Mouse (Mus musculus) left cerebral cortex, postnatal 14 days (tissue): ENCODE results near the gene Prkce. TPM values are rescaled to one million over a fixed set of nuclear protein-coding genes. Genes with fewer than 3 reads are reported as not detected.

Experiments
- DNase-seq, 2 experiments: peaks; one replicate each; pipeline ENCODE4 v3.0.0; 2021 to 2022; ENCODE audit warnings: low spot score in 2 of 2, mixed read lengths in 1 of 2
- intact Hi-C: fragments of 180-260 bp; cut with DNase I; formaldehyde crosslinking; loops from one replicate; pipeline ENCODE4 v1.15.1; 2025
- long read RNA-seq, 2 experiments: library from polyadenylated mRNA; stranded (forward); transcript quantifications; one replicate each; pipeline ENCODE4 v2.0.0; 2021
- total RNA-seq, 2 experiments: library from RNA; stranded (reverse); gene quantifications; 2 replicates each; pipeline ENCODE4 v1.2.3; 2021

Gene Prkce
- total RNA-seq = 100 to 1,000 TPM; 248 to 271 TPM
- long read RNA-seq, experiment 1, full-length matches to known transcripts = 89 of 155 reads
- long read RNA-seq, experiment 1, partial matches to known transcripts = 37 of 155 reads
- long read RNA-seq, experiment 1, other reads (novel, unspliced or antisense) = 29 of 155 reads
- long read RNA-seq, experiment 2, full-length matches to known transcripts = 81 of 129 reads
- long read RNA-seq, experiment 2, partial matches to known transcripts = 14 of 129 reads
- long read RNA-seq, experiment 2, other reads (novel, unspliced or antisense) = 34 of 129 reads

DNA sequence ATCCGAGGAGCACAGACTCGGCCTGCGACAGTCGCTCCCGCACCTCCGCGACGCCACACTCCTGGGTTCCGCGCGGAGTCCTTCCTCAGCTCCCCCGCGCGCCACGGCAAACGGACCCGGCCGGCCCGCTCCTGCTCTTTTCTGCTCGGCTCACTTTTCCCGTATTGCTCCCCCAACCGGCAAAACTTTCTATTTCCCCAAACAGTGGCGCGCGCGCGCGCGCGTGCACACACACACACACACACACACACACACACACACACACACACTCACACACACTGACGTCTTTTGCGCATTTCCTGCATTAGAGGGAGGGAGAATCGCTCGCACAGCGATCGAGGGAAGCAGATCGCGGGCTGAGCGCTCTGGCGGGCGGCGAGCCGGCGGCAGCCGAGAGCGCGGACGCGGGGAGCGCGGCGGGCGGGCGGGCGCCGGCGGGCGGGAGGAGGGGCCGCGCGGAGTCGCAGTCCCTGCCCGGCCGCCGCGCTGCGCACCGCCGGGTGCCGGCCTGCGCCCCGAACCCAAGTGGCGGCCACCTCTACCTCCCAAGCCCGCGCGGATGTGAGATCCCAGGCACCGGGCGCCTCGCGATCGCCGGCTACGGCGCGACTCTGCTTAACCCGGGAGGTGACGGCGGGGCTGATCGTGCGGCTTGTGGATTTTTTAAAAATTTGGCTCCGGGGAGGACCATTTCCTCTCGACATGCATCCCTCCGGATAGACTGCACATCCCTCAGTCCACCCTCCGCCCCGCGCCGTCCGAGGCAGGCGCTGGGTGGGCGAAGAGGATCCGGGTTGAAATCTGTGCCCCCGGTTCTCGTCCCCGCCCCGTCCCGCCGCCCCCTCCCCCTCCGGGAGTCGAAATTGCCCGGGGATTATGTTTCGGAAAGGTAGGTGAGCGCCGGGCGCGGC, at the start of gene Prkce:
Gene Prkce, plus strand, starts transcription at position 466 of the 911 bp plus-strand sequence.
- intact Hi-C loops = loop anchor here (5.0 to 10.0 kb wide), 5 partner anchors 70 to 647 kb away; no protein-coding TSS in a partner anchor
- DNase-seq = peak; percentile 82 to 85

DNA sequence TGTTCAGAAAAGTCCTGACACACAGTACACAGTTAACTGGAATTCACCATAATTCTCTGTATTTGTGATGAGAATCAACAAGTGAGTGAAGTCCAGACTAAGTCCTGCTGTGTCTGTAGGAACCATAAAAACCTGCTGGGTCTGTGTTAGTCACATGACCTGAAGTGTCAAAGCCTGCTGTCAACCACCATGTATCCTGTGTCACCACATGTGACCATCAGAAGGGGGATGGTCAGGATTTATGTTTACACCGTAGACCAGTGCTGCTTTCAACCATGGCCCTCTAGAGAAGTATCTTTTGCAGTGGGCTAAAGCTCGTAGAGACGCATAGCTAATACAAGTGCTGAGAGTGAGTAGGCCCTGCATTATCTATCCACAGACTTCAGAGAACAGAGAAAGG, 44.4 kb upstream of the Prkce start:
- DNase-seq = no peak
- intact Hi-C loops = loop anchor here (10.0 kb wide), 1 partner anchor 458 kb away; no protein-coding TSS in a partner anchor

DNA sequence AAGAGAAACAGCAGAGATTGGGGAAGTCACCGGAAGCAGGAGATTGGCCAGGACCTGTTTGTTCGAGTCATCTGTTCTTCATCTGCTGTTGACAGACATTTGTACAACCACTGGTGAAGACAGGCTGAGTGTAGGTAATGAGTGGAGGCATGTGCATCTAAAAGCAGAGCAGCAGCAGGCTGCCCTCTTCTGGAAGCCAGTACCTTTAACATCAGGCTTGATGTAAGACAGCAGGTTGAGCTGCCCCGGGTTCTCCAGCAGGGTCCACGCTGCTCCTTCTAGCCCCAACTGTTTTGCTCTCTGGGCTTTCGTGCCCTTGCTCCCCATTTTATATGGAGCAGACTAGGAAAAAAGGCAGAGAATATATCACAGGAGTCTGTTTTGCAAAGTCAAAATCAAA, 41.7 kb upstream of the Prkce start:
- intact Hi-C loops = loop anchor here (10.0 kb wide), 1 partner anchor 461 kb away; no protein-coding TSS in a partner anchor
- peak in 1 of 2 experiments; percentile 15 for DNase-seq

DNA sequence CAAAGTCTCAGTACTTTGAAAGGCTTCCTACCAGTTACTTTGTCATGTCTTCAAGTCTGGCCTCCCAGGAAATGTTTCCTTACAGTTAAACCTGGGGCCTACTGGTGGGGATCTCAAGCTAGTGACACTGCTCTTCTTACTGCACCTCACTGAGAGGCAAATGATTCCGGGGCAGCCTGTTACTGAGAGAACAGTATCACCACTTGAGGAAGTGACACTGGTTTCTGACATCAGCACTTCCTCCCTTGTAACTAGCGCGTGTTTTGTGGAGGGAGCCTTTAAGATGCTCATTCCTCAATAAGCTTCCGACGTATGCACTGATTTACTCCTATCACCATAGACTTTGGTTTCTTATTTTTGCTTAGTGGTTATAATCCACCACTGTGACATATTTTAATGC, 39.4 kb upstream of the Prkce start:
- no peak for DNase-seq
- intact Hi-C loops = loop anchor here (10.0 kb wide), 1 partner anchor 463 kb away; no protein-coding TSS in a partner anchor

DNA sequence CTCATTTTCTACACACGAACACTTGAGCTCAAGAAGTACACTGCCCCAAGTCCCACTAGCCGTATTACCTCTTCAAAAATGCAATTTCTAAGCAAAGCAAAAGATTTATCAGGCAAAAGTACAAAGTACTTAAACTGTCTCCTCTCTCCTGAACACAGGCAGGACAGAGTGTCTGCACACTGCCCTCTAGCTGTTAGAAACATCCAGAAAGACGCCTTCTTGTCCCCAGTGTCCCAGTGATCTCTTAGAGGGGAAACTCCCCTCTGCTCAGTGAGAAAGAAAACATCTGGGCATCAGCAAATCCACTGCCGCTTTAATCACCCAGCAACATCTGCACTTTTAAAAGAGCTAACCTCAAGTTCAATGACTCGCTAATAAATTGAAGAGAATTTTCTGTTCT, 35.1 kb upstream of the Prkce start:
- intact Hi-C loops = no loop called here

DNA sequence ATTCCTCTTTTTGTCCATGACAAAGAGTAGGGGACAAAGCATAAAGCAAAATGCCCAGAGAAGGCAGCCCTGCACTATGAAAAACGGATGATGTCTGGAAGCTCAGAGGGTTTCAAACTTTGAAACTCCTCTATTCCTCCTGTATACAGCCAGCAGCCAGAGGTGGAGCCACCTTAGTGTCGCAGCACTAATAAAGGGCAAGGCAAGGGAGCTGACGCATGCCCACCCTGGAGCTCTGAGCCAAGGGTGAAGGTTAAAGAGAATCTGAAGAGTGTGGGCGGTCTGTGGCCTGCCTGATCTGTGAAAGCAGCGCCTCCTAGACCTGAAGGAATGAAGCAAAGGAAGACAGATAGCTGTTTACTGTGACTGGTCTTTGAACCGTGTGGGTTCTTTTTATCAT, 33.1 kb upstream of the Prkce start:
- intact Hi-C loops = no loop called here

More for the DNA sequence above, 35.1 kb upstream of the Prkce start:
- no peak for DNase-seq

DNA sequence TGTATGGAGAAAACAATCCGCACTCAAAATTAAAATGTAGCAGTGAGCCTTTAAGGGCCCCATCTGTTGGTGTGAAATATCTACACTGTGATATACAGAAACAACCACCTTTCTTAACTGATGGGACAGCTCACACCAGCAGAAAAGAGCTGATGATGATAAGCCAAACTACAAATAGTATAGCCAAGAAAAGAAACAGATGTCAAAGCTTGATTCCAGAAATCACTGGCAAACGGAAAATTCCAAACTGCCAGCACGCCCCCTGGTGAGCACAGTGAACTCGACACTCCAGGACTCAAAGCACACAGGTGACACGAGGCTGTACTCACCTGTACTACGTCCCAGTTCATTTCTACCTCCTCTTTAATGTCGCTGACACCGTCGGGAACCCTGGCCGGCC, 31.8 kb upstream of the Prkce start:
- intact Hi-C loops = no loop called here
- DNase-seq = peak; percentile 15 to 33

More for the DNA sequence above, 33.1 kb upstream of the Prkce start:
- no peak for DNase-seq

DNA sequence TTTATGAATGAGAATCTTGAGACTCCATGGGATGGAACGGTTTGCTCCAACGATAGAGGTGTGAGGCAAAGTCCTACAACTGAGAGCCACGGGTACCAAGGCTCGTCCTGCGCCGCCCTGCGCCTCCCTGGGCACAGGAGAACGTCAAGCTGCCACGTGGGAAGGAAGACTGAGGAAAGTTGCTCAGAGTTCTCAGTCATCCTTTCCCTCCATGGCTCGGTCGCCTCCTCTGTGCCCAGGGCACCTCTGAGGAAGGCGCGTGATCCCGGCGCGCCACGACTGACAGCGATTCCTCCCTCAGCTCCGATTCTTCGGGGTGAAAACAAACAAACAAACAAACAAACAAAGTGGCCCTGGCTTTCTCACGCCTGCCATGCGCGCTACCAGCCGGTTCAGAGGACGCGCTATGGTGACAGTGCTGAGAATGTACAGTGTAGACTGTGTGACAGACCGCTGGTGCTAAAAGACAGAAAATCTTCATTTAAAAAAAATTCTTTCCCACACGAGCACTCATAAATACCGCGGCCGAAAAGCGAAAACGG, 23.0 kb upstream of the Prkce start:
- DNase-seq = peak in 1 of 2 experiments; percentile 10
- intact Hi-C loops = no loop called here

DNA sequence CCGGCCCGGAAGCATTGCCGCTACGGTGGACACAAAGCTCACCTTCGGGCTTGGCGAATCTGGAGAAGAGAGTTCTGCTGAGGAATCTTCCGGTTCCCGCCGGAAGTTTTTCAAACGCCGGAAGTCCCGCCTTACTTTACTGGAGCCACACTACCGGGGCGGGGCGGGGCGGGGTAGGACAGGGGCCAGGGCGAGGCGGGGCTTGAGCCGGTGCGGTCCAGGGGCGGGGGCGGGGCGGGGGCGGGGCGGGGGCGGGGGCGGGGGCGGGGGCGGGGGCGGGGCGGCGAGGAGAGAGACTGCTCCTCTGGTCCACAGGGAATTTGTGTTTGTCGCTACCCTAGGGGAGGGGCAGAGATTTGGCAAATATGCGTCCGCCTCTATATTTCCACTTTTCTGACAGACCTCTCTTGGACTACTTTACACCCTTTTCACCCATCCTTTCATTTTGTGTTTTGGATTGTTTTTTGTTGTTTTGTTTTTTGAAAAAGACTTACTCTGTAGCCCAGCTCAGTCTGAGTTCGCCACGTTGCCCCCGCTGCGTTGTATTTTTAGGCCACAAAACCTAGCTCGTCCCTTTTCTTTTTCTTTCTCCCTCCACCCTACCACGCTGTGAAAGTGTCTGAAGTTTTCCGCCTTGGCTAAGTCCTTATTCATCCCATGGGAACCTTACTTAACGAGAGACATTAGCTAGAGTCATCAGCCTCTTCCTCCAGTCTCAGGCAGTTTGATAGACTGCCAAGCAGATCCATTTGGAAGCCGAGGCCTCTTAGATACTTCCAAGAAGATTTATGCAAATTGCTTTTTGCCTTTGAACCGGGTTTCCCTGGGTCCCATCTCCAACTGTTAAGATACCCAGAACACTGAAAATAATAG, 22.3 kb upstream of the Prkce start, which contains the start of gene Srbd1:
Gene Srbd1, minus strand, starts transcription at position 97 of the 873 bp plus-strand sequence.
- peak; percentile 85 to 93 for DNase-seq
- intact Hi-C loops = no loop called here

DNA sequence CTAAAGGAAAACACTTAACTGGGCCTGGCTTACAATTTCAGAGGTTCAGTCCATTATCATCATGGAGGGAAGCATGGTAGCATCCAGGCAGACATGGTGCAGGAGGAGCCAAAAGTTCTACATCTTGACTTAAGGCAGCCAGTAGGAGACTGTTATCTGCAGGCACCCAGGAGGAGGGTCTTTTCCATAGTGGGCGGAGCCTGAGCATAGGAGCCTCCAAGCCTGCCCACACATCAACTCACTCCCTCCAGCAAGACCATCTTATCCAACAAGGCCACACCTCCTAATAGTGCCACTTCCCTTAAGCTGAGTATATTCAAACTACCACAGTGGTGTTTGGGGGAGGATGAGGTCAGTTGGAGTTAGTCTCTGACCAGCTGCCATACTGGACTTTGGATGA, 17.9 kb upstream of the Prkce start:
- intact Hi-C loops = no loop called here
- DNase-seq = no peak

DNA sequence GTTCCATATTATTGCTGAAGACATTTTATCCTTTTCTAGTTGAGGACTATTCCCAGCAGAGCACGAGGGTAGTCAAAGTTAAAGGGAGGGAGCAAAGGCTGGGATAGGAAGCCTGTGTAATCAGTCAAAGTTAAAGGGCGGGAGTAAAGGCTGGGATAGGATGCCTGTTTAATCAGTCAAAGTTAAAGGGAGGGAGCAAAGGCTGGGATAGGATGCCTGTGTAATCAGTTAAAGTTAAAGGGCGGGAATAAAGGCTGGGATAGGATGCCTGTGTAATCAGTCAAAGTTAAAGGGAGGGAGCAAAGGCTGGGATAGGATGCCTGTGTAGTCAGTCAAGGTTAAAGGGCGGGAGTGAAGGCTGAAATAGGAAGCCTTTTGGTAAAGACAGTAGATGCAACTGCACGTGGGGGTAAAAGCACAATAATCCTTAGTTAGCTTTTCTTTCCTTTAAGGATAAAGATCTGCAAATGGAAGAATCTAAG, 16.7 kb upstream of the Prkce start:
- intact Hi-C loops = no loop called here
- peak; percentile 76 to 83 for DNase-seq

DNA sequence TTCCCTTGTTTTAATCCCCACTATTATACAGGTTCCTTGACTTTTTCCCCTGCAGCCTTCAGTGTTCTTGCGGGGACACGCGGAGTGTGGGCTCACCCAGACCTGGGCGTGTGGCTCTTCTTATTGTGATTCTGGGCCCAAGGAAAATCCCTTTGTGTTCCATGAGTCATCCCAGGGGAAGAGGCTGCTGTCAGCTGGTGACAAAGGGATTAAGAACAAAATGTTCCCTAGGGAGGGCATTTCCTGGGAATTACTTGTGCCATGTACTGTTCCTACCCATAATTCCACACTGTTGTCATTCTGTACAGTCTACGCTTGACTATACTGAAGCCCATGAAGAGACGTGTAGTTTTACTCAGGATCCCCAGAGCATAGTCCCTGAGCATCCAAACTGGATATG, 10.6 kb upstream of the Prkce start:
- intact Hi-C loops = no loop called here
- DNase-seq = no peak

DNA sequence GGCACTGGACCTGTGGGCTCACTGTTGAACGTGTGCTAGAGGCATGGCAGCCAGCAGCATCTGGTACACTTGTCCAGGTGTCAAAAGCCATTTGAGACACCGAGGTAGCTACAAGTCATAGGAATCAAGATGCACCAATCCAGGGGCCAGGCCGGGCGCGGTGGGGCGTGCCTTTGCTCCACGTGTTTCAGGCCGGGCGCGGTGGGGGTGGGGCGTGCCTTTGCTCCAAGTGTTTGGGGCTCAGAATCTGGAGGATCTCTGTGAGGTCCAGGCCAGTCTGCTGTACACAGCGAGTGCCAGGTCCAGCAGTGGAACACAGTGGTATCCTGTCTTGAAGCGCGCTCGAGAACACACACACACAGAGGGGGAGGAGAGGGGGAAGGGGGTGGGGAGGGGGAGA, 4.9 kb upstream of the Prkce start:
- intact Hi-C loops = loop anchor here (1.0 to 10.0 kb wide), 3 partner anchors 283 to 745 kb away; no protein-coding TSS in a partner anchor

DNA sequence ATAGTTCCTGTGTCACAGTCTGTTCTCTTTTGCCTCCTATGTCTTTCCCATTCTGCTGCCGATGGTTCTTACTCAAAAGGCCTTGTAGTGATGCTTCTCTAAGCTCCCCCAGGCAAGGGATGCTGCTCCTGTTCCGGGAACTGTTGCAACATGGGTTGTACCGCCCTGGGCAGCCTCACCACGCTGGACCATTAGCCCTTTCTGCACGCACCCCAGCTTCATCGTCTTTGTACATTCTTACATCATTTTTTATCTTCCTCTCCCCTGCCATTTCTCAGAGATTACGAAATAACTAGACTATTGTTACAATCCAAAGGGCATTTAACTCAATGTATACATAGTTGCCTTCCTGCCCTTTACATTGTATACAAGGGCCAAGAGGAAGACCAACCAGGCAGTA, 3.2 kb upstream of the Prkce start:
- no peak for DNase-seq
- intact Hi-C loops = loop anchor here (5.0 to 10.0 kb wide), 2 partner anchors 650 to 743 kb away; no protein-coding TSS in a partner anchor

More for the DNA sequence above, 4.9 kb upstream of the Prkce start:
- no peak for DNase-seq

DNA sequence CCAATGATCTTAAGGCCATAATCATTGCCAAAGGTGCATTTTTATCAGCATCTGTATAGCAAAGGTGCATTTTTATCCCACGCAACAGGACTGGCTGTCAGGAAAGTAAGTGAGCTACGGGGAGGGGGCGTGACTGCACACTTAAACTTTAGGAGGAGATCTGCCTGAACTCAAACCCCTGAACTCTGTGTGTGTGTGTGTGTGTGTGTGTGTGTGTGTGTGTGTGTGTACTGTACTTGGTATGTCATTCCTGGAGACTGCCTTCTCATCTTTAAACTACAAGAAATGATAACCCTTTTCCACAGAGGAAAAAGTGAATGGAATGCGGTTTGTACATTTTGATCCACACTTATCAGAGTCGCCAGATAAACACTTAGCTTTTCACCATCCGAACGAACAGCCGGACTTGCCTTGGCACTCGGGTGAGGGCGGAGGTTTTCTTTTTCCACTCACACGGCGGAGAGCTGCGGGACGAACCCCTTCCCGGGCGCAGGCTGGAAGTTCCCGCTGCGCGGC, 1.5 kb upstream of the Prkce start:
- no peak for DNase-seq
- intact Hi-C loops = loop anchor here (5.0 to 10.0 kb wide), 5 partner anchors 71 to 649 kb away; no protein-coding TSS in a partner anchor

DNA sequence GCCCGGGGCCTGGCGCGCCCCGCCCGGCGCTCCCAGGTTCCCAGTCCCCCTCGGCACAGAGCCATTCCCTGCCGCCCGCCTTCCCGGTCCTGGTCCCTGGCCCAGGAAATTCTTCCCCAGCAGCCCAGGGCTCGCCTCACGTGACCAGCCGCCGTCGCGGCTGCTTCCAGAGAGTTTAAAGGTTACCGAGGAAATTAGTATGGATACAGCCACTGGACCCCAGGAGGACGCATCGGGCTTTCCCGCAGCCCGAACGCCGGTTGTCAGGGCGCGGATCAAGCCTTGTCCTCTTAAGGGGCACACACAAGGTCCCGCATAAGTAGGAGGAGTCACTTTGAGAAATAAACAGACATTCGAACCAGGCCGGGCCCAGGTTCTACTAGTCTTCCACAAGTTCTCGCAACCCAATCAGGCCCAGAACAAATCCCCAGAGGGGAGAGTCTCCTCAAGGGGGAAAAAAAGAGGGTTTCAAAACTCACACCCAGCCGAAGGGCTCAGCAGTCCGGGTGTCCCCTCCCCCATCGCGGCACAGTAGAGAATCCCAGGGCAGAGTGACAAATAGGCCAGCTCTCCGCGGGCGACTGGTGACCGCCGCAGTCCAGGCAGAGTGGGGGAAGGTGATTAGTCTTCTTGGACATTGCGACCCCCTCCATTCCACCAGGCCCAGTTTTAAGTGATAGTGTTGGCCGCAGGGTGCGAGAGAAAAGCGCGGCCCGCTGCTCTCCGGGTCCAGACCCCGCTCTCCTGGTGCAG, 842 bp upstream of the Prkce start:
- intact Hi-C loops = loop anchor here (5.0 to 10.0 kb wide), 5 partner anchors 71 to 648 kb away; no protein-coding TSS in a partner anchor
- peak; percentile 54 to 62 for DNase-seq

DNA sequence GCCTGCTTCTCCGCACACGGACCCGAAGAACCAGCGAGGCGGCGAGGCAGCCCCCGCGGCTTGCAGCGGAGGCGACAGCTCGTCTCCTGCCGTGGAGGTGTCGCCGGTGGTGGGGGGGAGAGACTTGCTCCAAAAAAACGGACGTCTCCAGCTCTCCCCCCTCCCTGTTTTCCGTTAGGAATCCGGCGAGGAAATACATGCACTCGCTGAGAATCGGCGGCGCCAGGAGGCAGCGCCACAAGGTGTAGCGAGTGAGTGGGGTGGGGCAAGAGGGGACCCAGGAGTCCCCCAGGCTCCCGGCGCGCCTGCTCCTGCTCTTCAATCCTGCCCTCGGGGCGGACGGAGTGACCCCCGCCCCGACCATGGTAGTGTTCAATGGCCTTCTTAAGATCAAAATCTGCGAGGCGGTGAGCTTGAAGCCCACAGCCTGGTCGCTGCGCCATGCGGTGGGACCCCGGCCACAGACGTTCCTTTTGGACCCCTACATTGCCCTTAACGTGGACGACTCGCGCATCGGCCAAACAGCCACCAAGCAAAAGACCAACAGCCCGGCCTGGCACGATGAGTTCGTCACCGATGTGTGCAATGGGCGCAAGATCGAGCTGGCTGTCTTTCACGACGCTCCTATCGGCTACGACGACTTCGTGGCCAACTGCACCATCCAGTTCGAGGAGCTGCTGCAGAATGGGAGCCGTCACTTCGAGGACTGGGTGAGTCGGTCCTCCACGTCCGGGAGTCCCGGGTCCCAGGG, 821 bp downstream of the Prkce start:
- intact Hi-C loops = loop anchor here (5.0 to 10.0 kb wide), 5 partner anchors 69 to 646 kb away; no protein-coding TSS in a partner anchor
- DNase-seq = peak in 1 of 2 experiments; percentile 51
